Mouse (Mus musculus) lung, adult 2 months (tissue): ENCODE results near the gene Toe1. TPM values are rescaled to one million over a fixed set of nuclear protein-coding genes. Genes with fewer than 3 reads are reported as not detected.
A peak's percentile ranks its signal among the peaks of the same experiment; 100 is the strongest.

Experiments used
- DNase-seq: peaks from one replicate; pipeline ENCODE4 v3.0.0; 2022
- H3K4me1 ChIP-seq: fragments of 200-500 bp; 2 replicates; pipeline ENCODE4 v1.6.1; 2011; ENCODE audit warnings: low read length; ENCODE audit not compliant: control insufficient read depth, insufficient read depth
- H3K4me3 ChIP-seq: fragments of 200-500 bp; replicated peaks from 2 replicates; pipeline ENCODE3; 2011; ENCODE audit warnings: low read depth, mild to moderate bottlenecking, control low read depth, low read length; ENCODE audit errors: extremely low read depth
- CTCF ChIP-seq: fragments of 200-500 bp; IDR thresholded peaks from 2 replicates; pipeline ENCODE4 v1.5.1; 2011; ENCODE audit warnings: mild to moderate bottlenecking, low read length, control low read depth; ENCODE audit not compliant: insufficient read depth
- POLR2A ChIP-seq: fragments of 200-500 bp; IDR thresholded peaks from 2 replicates; pipeline ENCODE4 v1.6.1; 2011; ENCODE audit warnings: low read depth, mild to moderate bottlenecking, control low read depth, low read length, borderline replicate concordance; ENCODE audit errors: extremely low read depth
- WGBS: fragments of 180-500 bp; shearing (Covaris S2); methylation state at CpG from one replicate; pipeline ENCODE4 v1.1.7; 2018; 5-methylcytosine and 5-hydroxymethylcytosine counted together
- polyA plus RNA-seq: library from polyadenylated mRNA; depleted of rRNA; stranded (reverse); fragments of >200 nt; gene quantifications from 2 replicates; pipeline ENCODE4 v1.2.3, GENCODE M21; 2012

Gene Toe1
- polyA plus RNA-seq, 1 experiment, result 22.1 TPM

DNA sequence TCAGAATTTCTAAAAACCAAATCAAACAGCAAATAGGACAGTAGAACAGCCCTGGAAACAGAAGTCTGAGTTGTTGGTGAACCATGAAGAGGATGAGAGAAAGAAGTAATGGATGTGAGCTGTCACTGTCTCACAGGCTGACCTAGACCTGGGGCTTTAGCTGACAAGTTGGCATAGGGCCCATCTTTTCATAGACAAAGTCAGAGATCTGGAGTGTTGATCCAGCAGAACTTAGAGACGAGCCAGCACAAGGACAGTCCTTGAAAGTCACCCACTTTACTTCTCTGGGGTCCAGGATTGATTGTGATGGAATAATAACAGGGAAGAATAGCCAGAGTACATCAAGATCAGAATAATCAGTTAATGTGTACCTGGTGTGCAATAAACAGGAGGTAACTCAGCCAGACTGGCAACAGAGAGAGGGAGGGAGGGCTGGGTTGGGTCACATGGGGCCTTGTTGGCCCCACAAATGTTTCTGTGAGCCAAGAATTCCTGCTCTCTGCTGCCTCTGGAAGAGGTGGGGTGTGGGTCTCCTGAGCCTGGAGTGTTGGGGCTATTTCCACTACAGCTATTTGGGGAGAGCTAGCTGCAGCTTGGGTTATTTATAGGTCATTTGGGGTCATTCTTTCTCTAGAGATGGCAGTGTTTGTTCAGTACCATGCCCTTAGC lies 10.9 kb downstream of the Toe1 start:
- Histone ChIP-seq H3K4me1 (peaks cover 3% of the 10 kb centered on the region), H3K4me3 (no peak overlapping the region)
- WGBS, result 38% methylated on average over 1 of the region's 1 CpGs
- TF ChIP-seq CTCF (no peak), POLR2A (no peak)
- no peak for DNase-seq

DNA sequence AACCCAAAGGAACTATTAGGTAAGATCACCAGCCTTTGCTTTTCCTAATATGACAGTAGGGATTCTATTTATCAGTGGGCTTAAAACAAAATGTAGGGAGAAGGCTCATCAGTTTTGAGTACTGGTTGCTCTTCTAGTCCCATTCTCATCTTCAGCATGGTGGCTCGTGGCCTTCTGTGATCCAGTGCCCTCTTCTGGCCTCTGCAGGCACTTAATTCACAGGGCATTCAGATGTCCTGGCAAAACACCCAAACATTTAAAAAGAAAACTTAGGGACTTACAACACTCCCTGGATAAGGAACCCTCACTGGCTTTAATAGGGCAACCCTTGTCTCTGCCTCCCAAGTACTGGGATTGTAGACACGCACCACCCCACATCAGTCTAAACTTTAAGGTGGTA lies 13.2 kb downstream of the Toe1 start:
- Histone ChIP-seq H3K4me3 (no peak overlapping the region), H3K4me1 (peaks cover 3% of the 10 kb centered on the region)
- WGBS, result 70% methylated on average over 2 of the region's 2 CpGs
- TF ChIP-seq CTCF (no peak), POLR2A (no peak)
- no peak for DNase-seq

DNA sequence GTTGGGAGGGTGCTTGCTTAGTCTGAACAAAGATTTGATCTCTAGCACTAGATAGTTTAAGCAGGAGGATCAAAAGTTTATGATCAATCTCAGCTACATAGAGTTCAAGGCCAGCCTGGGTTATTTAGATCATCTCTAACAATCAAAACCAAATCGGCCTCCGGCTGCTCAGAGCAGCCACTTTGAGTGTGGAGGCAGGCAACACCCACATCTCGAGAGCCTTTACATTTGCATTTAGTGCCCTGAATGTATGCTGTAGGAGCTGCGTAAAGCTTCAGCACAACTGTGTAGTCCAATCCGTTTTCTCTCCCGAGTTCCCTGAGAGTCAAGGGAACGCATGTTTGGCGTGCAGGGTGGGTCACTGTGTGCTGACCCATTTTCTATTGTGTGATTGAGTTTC lies 15.0 kb downstream of the Toe1 start:
- Histone ChIP-seq H3K4me1 (peaks cover 3% of the 10 kb centered on the region), H3K4me3 (no peak overlapping the region)
- WGBS, result 84% methylated on average over 8 of the region's 8 CpGs
- no peak for DNase-seq
- TF ChIP-seq CTCF (no peak), POLR2A (no peak)

DNA sequence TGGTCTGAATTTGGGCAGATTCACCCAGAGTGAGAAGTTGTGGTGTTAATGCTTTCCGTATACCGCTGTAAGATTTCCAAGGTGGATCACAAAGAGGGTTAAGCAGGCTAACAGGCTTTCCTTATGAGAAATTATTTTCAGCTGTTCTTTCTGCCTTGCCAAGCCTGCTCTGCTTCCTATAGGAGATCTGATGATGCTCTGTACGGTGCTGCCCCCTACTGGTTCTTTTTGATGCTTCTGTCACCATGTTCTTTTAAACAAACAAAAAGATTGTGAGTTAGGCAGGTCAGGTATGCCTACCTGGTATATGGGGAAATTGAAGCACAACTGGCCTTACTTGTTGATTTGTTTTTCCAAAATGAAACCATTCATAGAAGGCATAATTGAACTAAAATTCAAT lies 18.5 kb downstream of the Toe1 start:
- Histone ChIP-seq H3K4me1 (no peaks in the 10 kb centered on the region), H3K4me3 (no peak overlapping the region)
- no peak for TF ChIP-seq POLR2A
- peak; percentile 28; the same call in 1 of the 2 replicates for TF ChIP-seq CTCF
- DNase-seq, result peak; percentile 53
- 9% methylated on average over 3 of the region's 3 CpGs for WGBS

DNA sequence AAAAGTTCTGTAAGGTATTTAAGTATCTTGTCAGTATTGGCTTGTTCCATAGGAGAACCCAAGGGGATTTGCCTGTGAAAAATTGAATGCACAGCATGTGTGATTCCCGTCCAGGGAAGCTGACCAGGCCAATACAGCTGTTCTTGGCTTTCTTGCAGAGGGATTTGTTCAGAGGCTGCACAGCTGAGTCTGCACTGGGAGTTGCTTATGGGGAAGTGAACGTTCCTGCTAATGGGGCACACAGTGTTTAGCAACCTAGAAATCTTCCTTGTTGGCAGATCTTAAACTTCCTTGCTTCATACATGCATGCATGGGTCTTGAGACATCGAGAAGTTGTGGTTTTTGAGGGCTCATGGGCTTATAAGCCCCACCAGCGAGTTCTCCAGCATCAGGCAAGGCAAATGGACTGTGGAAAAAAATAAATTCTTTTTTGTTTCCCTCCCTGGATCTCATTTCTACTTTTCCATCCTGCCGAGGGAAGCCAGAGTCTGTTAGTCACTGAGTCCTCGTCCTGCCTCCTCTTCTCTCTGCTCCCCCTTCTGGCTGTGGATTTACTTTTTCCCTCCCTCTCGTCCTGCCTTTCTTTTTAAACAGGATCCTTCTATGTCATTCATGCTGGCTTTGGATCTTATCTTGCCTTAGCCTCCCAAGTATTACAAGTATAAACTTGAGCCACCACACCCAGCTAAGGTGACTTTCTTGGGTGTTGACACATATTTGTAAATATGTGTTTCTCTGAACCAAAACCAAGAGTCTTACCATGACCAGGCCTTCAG lies 19.3 kb downstream of the Toe1 start:
- DNase-seq, result no peak
- WGBS, result 31% methylated on average over 7 of the region's 7 CpGs
- Histone ChIP-seq H3K4me1 (no peaks in the 10 kb centered on the region), H3K4me3 (no peak overlapping the region)
- TF ChIP-seq CTCF, result no peak
- TF ChIP-seq POLR2A, result no peak

DNA sequence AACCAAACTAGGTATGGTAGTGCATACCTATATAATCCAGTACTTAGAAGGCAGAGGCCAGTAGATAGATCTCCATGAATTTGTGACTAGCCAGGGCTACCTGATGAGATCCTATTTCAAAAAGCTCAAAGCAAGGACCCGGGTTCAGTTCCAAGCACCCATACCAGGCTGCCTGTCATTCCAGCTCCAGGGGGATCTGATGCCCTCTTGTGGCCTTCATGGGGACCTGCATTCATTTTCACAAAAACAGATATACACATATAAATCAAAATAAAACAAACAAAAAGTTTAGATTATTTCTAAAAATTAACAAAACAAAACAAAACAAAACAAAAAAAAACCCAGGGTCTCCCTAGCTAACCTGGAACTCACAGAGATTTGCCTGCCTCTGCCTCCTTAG lies 20.9 kb downstream of the Toe1 start:
- Histone ChIP-seq H3K4me3 (no peak overlapping the region), H3K4me1 (no peaks in the 10 kb centered on the region)
- TF ChIP-seq CTCF, result 0 out of 2 replicates have a peak, but pooled peaks have one; percentile 8
- no peak for TF ChIP-seq POLR2A
- no peak for DNase-seq
- 100% methylated on average over 1 of the region's 1 CpGs for WGBS

DNA sequence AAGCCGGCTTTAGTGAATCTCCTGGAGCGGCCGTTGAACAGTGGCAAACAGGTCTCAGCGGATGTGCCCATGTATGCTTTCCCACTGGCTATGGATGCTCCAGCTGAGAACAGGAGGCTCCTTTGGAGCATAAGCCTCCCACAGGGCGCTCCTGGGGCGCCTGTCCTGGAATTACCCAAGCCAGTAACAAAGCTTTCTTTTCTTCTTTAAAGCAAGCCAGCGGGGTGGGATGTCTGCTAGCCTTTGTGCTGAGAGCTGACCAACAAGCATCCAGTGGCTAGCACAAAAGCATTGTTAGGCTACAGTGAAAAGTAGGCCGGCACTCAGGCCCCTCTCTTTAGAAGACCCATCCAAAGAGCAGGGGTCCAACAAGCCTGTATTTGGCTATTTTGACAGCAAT lies 25.3 kb downstream of the Toe1 start:
- 52% methylated on average over 8 of the region's 8 CpGs for WGBS

DNA sequence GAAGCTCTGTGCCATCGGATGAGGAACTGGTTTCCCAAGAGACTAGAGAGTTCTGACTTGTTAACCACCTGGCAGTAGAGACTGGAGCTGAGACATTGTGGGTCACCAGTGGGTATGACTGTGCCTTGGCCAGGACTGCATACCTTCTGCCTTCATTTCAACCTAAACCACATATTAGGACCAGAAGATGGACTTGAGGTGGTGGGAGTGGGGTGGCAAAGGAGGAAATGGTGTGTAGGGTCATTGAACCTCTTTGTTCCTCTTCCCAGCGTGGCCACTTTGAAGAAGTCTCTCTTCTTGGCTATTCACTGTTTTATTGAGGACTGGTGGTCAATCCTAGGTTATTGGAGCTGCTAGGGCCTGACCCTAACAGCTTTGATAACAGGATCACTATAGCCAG lies 26.1 kb downstream of the Toe1 start:
- no peaks in the 10 kb centered on the region for H3K4me1 ChIP-seq
- 60% methylated on average over 2 of the region's 2 CpGs for WGBS
- TF ChIP-seq POLR2A, result no peak
- no peak for TF ChIP-seq CTCF
- no peak overlapping the region for H3K4me3 ChIP-seq
- DNase-seq, result no peak

More for the DNA sequence above, 25.3 kb downstream of the Toe1 start:
- no peak for DNase-seq
- H3K4me3 ChIP-seq, result no peak overlapping the region
- TF ChIP-seq POLR2A (no peak), CTCF (no peak)
- no peaks in the 10 kb centered on the region for H3K4me1 ChIP-seq

DNA sequence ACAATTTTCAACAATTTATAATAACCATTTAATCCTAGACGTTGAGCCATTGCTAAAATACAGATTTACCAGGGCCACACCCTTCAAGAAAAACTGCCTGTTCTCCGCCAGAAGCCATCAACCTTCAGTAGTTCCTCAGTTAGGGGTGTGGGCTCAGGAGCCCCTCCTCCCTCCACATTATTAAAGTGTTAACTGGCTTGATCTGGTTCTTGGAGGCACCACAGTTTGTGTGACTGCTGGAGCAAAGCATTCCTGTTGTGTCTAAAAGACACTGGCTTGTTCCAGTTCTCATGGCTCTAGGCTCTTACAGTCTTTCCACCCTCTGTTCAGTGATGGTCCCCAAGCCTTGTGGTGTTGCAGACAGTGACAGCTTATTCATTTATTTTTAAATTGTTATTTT lies 26.9 kb downstream of the Toe1 start:
- Histone ChIP-seq H3K4me3 (no peak overlapping the region), H3K4me1 (no peaks in the 10 kb centered on the region)
- 77% methylated on average over 2 of the region's 2 CpGs for WGBS
- DNase-seq, result no peak
- TF ChIP-seq POLR2A (no peak), CTCF (no peak)

DNA sequence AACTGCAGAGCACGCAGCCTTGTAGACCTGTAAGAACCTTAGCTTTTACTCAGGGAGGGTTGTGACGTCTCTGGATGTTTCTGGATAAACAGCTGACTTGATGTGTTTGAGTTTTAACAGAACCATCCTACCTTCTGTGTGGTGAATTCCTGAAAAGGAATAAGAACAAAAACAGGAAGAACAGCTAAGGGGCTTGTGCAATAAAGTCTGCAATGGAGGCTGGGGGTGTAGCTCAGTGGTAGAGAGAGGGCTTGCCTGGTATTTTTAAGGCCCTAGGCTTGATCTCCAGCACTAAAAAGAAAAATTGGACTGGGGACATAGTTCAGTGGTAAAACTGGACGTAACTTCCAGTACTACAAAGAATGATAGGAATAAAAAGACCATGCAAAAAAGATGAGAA lies 30.4 kb downstream of the Toe1 start:
- WGBS, result 79% methylated on average over 3 of the region's 3 CpGs
- no peak for TF ChIP-seq POLR2A
- TF ChIP-seq CTCF, result no peak
- DNase-seq, result no peak
- H3K4me3 ChIP-seq, result no peak overlapping the region
- H3K4me1 ChIP-seq, result no peaks in the 10 kb centered on the region
